Mouse (Mus musculus): ENCODE measurements around the gene Luc7l3.

DNA sequence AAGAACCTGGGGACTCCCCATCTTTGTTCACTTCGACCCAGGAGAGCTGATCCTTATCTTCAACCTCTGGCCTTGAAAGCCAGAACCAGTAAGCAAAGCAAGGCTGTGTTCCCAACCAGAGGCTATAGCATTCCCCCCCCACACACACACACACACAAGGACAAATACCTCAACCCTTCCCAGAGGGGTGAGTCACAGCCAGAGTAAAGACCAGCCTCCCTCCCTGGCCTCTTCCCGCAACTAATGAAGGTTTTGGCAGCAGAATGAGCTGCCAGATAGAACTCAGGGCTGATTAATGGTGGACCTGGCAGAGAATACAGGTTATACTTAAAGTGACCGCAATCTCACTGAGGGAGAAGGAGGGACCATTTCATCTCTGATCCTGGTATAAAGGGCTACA is 24.8 kb upstream of the Luc7l3 start:
- TF ChIP-seq CTCF (IDR thresholded peaks at IDR 0.05; ENCODE audit: low read depth, low read length) (no peak), POLR2A (IDR thresholded peaks at IDR 0.05; ENCODE audit: extremely low read depth, insufficient read depth, low read length) (no peak)

All from liver, adult 2 months (tissue).